Mouse (Mus musculus) testis, postnatal 10 days (tissue): ENCODE results near the gene Nudt6.

Experiments
- DNase-seq: peaks from one replicate; pipeline ENCODE4 v3.0.0; 2021; ENCODE audit warnings: low spot score

The Nudt6 gene

DNA sequence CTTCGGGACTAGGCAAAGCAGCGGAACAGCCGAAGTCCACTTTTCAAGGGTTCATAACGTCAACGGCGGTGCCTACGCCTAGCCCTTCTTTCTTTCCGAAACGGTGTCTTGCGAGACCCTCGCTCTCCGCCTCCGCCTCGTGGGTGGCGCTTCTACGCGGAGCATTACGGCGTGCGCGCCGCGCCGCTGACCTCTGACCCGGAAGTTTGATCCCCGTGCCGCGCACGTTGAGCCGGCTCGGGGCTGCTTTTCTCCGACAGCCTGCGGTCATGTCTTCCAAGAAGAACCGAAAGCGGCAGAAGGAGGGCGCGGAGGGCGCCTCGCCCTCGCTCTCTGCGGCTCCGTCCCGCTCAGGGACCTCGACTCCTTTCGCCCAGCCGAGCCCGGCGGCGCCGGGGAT lies at the start of gene Nudt6:
Nudt6 (minus strand) TSS at position 140 of the 400 bp plus-strand sequence.
- peak; percentile 96 for DNase-seq

DNA sequence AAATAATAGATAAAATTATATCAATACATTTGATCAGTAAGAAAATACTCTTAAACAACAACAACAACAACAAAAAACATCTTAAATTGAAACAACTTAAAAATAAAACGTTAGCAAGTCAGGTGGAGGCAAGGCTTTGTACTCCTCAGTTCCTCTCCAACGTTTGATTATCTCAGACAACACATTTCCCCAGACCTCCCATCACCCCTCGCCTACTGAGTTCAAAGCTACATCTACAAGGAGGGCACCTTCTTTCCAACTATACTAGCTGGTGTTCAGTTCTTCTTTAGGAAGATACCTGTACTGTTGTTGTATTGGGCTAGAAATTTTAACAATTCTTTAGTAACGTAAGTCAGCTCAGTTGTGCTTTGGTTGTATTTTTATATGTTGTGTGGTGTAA lies 49.3 kb upstream of the Nudt6 start:
- no peak for DNase-seq

DNA sequence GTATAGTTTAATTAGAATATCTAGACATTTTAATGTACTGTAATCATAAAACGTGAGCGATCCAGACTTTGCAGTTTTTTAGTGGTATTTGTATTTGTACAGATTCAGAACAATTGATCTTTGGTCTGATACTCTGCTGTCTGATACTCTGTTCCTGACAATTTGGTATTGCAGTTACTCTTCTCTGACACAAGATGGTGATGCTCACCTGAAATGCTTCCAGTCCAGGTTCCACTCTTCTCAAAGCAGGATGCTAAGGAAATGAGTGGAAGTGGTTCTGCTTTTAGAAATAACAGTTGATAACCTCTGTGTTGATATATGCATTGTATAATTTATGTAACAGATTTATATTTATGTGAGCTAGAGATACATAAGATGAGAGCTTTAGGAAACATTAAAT lies 48.2 kb upstream of the Nudt6 start:
- no peak for DNase-seq

DNA sequence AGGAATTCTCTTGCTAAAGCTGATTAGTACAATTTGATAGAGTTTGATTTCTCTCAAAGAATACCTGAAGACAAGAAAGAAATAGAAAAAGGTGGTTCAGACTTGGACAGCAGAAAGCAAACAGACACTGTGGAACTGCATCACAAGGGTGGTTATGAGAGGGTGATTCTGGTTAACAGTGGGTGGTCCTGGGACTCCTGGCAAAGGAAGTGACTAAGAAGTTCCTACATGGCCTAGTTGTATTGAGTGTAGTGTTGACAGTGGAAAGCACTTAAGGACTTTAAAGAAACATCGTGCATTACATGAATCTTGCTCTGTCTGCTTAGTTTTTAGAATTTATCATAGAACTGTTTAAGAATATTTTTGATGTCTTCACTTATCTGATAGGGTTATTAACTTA lies 36.0 kb upstream of the Nudt6 start:
- no peak for DNase-seq

DNA sequence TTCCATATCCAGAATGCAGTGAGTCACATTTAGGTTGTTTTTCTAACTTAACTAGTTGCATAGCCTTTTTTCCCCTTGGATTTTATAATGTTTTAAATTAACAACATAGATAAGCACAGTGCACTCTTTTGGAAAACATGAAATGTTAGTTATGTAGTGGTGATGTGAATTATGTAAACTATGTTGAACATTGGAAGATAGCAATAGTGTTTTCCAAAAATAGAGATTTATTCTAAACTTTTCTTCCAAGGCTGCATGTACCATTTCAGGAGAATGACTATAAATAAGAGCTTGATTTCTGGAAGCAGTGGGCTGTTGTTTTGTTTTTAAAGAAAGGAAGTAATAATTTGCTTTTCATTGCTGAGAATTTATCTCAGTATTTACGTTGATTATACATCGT lies 23.4 kb upstream of the Nudt6 start:
- no peak for DNase-seq

DNA sequence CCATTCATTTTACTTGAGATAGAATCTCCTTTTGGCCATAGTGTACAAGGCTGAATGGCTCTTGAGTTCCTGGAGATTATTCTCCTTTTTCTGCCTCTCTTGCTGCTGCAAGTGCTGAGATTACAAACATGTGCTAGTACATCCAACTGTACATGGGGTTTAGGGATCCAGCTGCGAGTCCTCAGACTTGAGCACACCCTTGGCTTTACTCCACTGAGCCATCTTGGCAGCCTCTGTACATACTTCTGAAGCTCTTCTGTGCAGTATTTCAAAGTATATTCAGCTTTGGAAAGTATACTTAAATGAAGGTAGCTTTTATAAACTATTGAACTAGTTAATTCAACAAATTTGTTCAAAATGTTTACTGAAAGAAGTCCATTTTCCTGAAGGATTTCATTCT lies 19.8 kb upstream of the Nudt6 start:
- no peak for DNase-seq

DNA sequence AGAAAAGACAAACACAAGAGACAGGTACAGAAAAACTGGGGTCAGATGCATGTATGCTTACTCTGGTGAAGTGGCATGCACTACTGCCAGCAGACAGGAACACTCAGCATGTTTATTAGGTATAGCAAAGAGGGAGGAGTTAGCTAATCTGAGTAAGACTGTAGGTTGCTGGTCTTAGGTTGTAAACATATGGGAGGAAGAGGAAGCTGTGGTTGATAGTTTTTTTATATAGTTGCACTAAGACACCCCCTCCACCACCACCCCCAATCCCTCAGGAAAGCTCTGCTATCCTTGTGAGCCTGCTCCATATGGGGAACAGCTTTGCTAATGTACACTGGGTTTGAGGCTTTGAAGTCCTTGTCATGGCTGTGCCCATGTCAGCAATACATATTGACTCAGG lies 10.3 kb upstream of the Nudt6 start:
- no peak for DNase-seq

DNA sequence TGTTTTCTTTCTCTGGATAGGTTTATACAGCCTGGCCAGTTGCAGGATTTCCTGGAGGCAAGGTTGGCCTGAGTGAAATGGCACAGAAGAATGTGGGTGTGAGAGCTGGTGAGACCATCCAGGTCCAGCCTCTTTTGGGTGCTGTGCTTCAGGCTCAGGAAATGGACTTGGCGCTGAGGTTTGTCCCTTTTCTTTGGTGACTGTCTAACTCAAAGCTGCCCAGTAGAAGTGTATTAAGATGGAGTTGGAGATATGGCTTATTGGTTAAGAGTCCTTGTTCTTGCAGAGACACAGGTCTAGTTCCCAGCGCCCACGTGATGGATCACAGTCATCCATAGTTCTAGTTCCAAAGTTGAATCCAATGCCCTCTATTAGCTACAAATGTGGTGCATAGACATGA lies 6.1 kb upstream of the Nudt6 start:
- no peak for DNase-seq

DNA sequence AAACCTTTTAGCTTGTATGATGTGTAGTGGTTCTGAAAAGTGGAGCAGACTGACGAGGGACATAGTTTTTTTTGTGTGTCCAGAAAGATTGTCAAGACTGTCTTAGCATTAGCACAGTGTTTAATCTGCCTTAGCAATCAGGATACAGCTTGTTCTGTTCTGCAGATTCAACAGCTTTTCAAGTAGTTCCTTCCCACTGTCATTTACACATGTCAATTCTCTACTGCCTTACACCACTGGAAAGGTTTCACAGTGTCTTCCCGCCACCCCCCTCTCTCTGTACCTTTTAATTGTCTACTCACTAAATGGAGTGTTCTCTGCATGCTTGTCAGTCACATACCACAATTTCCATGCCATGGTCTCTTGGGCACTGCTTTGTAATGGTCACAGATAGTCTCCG lies 1.2 kb upstream of the Nudt6 start:
- no peak for DNase-seq

DNA sequence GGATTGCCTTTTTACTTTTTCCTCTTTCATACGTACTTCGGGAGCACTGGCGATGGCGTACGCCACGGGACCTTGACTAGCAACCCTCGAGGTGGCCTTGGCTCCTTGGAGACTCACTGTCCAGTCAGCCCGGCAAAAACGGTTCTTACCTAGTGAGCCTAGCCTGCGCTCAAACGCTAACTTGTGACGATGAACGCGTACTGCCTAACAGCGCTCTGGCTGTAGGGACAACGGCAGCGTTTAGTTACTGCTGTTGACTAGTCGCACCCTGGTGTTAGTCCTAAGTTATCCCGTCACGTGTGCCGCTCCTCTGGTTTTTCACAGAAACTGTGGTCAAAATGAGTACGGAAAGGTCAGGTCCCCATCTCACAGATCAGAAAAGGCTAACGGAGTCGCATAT lies 630 bp upstream of the Nudt6 start:
- no peak for DNase-seq

DNA sequence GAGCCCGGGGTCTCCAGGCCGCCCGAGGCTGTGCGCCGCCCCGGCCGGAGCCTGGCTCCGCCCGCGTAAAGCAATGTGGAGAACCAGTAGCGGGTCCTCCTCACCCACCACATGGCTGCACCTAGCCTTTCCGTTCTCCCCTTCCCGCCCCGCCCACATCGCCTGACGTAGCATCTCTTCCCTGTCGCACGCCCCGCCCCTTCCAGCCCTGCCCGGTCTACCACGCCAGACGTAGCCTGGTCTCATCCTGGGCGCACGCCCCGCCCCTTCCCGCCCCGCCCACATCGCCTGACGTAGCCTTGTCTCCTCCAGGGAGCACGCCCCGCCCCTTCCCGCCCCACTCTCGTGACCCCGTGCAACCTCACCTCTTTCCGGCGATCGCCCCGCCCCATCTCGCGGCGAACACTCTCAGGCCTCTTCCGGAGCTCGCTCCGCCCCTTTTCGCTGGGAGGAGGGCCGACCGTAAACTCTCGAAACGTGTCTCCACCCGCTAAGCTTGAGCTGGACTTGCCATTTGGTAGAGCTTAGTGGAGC lies 486 bp downstream of the Nudt6 start, which contains the start of gene Spata5:
Spata5 (plus strand) TSS at position 439 of the 534 bp plus-strand sequence.
- peak; percentile 100 for DNase-seq

DNA sequence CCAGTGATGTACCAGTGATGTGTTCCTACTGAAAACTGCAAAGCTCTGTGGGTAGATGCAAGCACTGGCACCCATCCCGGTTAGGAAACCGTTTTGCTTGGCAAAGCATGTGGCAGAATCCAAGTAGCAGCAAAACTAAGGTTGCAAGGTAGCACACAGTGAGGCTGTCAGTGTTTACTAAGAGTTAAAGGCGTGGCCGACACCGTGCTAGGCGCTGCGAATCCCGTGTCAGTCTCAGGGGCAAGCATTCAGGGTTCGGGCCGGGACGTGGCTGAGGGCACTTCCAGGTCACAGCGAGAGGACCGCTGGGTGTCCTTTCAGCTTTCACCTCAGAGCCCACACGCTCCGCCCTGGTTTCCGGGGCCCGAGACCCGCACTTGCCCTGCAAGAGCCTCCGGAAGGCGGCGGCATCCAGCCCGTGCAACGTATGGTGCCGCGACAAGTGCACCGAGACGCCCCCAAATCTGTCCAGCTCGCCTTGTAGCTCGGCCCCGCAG lies 1.0 kb downstream of the Nudt6 start:
- no peak for DNase-seq

DNA sequence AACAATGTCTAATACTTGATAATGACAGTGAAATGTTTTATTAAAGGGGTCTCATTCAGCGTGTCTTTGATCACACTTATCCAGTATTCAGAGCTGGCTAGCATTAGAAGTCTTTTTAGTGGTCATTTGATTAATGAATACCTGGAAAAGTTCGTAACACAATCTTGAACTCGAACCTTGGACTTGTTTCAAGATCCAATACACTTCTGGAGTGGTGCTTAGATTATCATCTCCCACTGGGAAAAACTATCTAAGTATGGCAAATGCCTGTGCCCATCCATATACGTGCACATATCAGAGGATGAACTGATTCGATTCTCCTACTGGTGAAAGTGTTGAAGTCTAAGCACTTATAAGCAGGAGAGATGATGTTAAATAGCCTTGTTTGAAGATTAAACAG lies 1.7 kb downstream of the Nudt6 start:
- DNase-seq = no peak

DNA sequence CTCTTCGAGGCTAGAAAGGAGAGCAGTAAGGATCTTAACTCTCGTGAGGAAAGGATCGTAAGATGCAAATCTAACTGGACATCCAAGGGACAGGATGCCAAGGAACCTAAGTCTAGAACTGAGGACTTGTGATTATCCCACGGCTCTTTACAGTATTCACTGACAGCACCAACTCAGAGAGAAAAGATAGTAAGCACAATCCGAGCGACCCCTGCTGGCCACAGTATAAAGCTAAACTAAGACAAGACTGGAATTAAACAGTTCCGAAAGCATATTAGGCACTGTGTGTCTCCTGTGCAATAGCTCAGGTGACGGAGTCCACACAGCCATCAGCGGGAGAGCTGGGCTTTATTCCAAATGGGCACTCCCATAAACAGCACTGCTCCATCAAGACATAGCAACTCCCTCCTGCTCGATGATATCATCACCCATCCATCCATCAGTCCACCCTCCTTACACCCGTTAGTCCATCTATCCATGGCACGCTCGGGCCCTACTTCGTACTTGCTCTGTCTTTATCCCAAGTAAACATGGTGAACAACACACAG lies 5.5 kb downstream of the Nudt6 start:
- peak; percentile 90 for DNase-seq

DNA sequence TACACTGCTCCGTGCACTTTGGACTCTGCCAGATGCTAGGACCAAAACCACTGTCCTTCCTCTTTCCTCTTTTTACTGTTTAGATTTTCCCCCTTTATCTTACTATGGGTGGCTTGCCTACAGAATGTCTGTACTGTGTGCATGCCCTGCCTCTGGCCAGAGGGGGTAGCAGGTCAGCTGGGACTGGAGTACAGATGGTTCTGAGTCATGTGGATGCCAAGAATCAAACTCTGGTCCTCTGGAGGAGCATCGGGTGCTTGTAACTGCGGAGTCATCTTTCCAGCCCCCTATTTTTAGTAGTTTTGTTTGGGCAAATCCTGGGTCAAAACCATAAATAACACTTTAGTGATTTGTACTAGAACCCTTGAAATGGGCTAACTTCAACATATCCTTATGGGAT lies 6.6 kb downstream of the Nudt6 start:
- DNase-seq = no peak

DNA sequence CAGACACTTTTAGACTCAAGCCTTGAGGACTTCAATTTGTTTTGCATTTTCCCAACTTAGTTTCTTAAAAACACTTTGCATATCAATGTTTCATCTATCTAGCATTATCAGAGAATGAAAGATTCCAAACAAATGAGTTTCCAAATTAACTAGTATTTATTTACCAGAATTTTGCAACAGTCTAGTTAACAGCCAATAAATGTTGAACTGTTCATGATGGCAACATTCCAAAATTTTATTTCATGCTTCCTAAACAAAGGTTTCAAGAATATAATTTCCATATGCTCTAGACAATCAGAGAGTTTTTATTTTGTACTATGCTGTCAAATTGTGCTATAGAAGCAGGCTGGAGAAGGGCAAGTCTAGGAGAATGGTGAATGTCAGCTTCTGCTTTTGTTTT lies 12.4 kb downstream of the Nudt6 start:
- no peak for DNase-seq

DNA sequence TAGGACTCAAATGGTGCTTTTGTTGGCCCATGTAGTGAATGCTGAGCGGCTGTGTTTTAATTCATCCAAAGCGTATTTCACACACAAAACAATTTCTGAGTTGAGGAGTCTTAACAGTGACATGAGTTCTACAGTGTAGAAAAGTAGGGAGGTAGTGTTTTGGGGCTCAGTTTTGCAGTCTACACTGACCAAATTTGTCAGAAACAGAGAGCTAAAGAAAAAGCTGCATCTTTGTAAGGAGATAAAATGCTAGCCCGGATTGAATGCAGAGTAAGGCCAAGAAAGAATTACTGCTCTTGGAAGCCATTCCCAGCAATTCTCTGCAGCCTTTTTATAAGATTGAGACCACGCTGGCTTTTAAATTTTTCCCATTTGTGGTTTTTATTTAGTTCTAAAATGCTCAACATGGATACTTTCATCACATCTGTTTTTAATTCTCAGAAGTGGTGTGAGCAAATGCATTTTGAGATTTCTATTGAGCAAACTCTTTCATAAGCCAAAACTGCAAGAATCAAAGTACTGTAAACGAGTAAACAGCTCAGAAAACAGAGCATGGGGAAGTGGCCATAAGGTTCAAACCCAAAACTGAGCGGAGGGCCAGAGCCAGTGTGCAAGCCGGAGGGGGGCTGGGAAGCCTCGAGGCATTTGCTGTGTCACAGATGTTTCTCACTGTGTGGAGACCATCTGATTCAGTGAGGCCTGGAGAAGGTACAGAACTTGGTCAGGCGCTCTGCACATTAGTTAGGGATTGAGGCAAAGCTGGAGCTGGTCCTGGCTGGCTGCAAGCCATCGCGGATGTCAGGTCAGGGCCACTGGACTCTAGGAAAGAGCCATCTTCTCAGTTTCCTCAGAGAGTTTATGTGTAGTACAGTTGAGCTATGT lies 18.0 kb downstream of the Nudt6 start:
- peak; percentile 71 for DNase-seq

DNA sequence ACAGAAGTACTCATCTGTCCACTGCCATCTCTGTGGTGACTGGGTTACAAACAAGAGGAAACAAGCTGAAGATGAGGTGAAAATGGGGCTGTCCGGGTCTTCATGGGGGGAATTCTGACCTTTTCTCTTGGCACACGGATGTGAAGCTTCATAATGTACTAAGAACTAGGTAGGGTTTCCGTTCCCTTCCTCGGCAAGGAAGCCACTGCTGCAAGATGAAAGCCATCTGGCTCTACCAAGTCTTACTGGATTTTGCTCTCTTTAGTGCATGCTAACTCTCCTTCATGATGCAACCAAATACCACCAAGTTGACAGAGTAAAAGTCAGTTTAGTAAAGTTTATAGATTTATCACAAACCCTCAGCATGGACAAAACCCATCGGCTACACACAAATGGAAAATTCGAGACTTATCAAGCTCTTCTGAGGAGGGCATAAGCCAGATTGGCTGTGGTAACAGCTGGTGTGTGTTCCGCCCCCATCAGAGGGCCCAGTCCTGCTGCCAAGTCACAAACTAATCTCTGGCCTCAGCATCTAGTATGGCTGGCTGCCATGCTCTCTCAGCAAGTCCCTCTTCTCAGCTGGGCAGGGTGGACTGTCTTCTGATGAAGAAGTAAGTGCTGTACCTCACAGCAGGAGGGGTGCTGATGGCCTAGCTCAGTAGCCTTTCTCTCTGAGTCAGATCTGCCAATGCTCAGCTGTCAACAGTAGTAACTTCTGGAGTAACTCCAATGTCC lies 21.2 kb downstream of the Nudt6 start:
- peak; percentile 66 for DNase-seq

DNA sequence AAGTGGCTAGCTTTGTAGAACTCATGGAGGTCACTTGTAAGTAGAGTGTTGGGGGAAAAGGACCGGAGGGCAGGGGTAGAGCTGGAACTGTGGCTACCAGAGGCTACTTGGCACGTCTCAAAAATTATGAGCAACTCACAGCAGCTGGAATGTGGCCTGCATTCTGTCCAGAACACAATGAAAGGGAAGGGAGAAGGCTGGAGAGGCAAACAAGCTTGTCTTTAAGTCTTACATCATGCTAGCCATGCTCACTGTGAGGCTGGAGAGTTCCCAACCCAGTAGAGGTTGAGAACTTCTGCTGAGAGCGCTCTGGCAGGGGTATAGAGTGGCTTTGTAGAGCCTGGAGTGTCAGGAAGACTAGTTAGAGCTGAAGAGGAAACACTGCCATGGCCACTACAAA lies 22.4 kb downstream of the Nudt6 start:
- no peak for DNase-seq

DNA sequence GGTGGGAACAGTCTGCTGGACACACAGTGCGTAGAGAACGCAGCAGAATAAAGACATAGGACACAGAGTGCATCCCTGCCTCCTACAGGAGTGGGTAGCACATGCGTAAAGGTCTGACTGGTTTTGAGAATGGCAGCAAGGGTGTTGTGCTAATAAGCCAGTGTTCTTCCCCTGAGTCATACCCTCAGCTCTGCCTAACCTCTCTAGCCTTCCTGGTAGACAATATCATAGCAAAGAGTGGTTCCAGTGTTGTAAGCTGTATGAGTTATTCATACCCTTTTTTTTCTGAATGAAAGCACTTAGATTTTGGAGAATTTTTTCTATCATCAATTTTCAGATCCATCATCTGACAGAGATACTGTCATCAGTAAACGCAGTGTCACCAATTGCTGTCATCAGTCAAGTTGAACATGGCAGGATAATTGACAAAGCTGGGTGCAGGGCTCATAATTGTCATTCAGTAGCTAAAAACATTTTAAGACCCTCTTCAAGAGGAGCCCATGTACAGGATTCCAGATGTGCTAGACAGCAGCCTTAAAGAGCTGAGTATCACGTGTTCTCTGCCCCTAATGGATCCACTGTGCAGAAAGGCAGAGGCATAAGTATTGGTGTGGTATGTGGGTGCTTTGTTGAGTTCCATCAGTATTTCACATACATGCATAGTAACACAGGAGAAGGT lies 22.9 kb downstream of the Nudt6 start:
- no peak for DNase-seq

DNA sequence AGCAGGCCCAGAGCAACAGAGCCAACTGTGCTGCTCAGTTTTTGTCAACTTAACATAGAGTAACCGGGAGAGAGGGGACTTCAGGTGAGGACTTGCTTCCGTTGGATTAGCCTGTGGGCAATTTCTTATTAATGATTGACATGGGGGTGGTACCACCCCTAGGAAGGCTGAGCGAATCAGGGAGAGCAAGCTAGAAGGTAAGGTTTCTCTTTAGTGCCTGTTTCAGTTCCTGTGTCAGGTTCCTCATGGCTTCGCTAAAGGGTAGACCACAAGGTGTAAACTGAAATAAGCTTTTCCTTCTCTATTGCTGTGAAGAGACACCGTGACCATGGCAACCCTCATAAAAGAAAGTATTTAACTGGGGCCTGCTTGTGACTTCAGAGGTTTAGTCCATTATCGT lies 32.7 kb downstream of the Nudt6 start:
- no peak for DNase-seq
